Mouse (Mus musculus) lung, postnatal 0 days (tissue): Measurements from ENCODE around the gene Gm21317. TPM values are rescaled to one million over a fixed set of nuclear protein-coding genes. Genes with fewer than 3 reads are reported as not detected.
"Not testable (repeated sequence)": the region's sequence is repeated elsewhere in the genome, so short reads cannot be mapped to it uniquely, and the experiment has no call there.

Experiments
- ATAC-seq: fragments of 200-750 bp; cut with Nextera tagmentation; 2 replicates; pipeline ENCODE4 v1.8.0; 2017; ENCODE audit warnings: moderate library complexity
- DNase-seq: peaks from one replicate; pipeline ENCODE4 v3.0.0-alpha.2; 2016; ENCODE audit warnings: low spot score
- H3K27ac ChIP-seq: fragments of 300-500 bp; sonication (generic); 2 replicates; pipeline ENCODE4 v1.5.1; 2014; ENCODE audit warnings: antibody characterized with exemption, mild to moderate bottlenecking, low read length, mixed read lengths
- H3K27me3 ChIP-seq: fragments of 300-500 bp; sonication (generic); replicated peaks from 2 replicates; pipeline ENCODE4 v1.6.1; 2014; ENCODE audit warnings: low read length, mixed read lengths; ENCODE audit not compliant: insufficient read depth
- H3K36me3 ChIP-seq: fragments of 300-500 bp; sonication (generic); 2 replicates; pipeline ENCODE4 v1.6.1; 2014; ENCODE audit warnings: low read length, mixed read lengths; ENCODE audit not compliant: insufficient read depth
- H3K4me1 ChIP-seq: fragments of 300-500 bp; sonication (generic); 2 replicates; pipeline ENCODE4 v1.6.1; 2014; ENCODE audit warnings: antibody characterized with exemption, low read depth, low read length, mixed read lengths; ENCODE audit not compliant: insufficient read depth
- H3K4me2 ChIP-seq: fragments of 300-500 bp; sonication (generic); replicated peaks from 2 replicates; pipeline ENCODE4 v1.6.1; 2014; ENCODE audit warnings: low read depth, mild to moderate bottlenecking, low read length, moderate library complexity, mixed read lengths
- H3K4me3 ChIP-seq: fragments of 300-500 bp; sonication (generic); 2 replicates; pipeline ENCODE4 v1.5.1; 2014; ENCODE audit warnings: low read depth, low read length
- H3K9ac ChIP-seq: fragments of 300-500 bp; sonication (generic); replicated peaks from 2 replicates; pipeline ENCODE4 v1.6.1; 2014; ENCODE audit warnings: low read depth, mild to moderate bottlenecking
- H3K9me3 ChIP-seq: fragments of 300-500 bp; sonication (generic); 2 replicates; pipeline ENCODE4 v1.6.1; 2016; ENCODE audit warnings: low read length, mixed read lengths
- WGBS: fragments of 180-500 bp; shearing (Covaris S2); extraction: QIAGEN DNeasy Blood & Tissue Kit; methylation state at CpG from one replicate; pipeline ENCODE4 v1.1.7; 2014; 5-methylcytosine and 5-hydroxymethylcytosine counted together
- polyA plus RNA-seq: library from polyadenylated mRNA; unstranded; fragments of >200 nt; fragmentation: Nextera tagmentation; extraction: Ambion mirVana; gene quantifications from 2 replicates; pipeline ENCODE4 v1.2.1, GENCODE M21; 2015

Gene Gm21317
- polyA plus RNA-seq: not detected in 2 replicates

- not testable (repeated sequence) for H3K4me3 ChIP-seq, H3K27me3 ChIP-seq, H3K36me3 ChIP-seq, ATAC-seq, H3K27ac ChIP-seq, H3K9me3 ChIP-seq, H3K4me2 ChIP-seq, H3K9ac ChIP-seq, DNase-seq, H3K4me1 ChIP-seq
- WGBS: no CpG with 5 or more reads among the region's 6 CpGs
These were observed at the start of gene Gm21317 for GRCm38 (mm10) chrY:82224927-82225326. Gene Gm21317, plus strand, starts transcription at chrY:82225227.
